Mouse (Mus musculus) 3134 (cell line): ENCODE results near the gene Mrpl54.

Experiments used
- DNase-seq: peaks from one replicate; pipeline ENCODE4 v3.0.0-alpha.2; 2011; ENCODE audit warnings: low spot score; ENCODE audit not compliant: insufficient read length; ENCODE audit errors: extremely low read depth

Gene Mrpl54

GRCm38 (mm10) chr10:81268056-81268455 is 1.3 kb upstream of the Mrpl54 start:
- DNase-seq: peak; percentile 80

GRCm38 (mm10) chr10:81265540-81265939 is 1.2 kb downstream of the Mrpl54 start:
- no peak for DNase-seq

DNA sequence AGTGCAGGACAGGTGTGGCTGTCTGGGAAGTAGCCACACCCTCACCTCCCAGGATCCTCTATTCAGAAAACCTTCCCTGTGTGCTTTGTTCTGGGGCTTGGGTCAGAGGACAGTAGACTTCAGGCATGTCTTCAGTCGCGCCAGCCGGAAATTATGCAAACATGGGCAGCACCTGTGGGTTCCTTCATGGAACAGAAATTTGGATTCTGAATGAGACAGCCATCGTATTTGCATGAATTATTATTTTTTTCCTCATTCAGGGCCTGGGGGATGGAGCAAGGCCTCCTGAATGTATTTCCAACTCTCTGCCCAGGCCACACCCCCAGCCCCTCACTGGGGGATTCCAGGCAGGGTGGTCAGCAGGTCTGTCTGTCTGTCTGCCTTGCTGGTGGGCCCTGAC is 5.7 kb downstream of the Mrpl54 start:
- DNase-seq: no peak

DNA sequence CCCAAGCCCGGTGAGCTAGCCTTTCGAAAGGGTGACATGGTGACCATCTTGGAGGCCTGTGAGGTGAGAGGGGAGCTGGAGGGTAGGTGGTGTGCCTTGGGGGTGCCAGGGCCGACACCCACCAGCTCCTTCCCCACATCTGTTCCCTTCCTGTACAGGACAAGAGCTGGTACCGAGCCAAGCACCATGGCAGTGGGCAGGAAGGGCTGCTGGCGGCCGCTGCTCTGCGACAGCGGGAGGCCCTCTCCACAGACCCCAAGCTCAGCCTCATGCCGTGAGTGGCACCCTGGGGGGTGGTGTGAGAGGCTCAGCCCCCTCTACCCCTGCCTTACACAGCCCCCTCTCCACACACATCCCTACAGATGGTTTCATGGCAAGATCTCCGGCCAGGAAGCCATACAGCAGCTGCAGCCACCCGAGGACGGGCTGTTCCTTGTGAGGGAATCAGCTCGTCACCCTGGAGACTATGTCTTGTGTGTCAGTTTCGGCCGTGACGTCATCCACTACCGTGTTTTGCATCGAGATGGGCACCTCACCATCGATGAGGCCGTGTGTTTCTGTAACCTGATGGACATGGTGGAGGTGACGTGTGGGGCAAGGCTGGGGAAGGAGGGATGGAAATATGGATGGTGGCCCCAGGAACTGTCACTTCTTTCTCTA is 7.4 kb downstream of the Mrpl54 start:
- DNase-seq: no peak

DNA sequence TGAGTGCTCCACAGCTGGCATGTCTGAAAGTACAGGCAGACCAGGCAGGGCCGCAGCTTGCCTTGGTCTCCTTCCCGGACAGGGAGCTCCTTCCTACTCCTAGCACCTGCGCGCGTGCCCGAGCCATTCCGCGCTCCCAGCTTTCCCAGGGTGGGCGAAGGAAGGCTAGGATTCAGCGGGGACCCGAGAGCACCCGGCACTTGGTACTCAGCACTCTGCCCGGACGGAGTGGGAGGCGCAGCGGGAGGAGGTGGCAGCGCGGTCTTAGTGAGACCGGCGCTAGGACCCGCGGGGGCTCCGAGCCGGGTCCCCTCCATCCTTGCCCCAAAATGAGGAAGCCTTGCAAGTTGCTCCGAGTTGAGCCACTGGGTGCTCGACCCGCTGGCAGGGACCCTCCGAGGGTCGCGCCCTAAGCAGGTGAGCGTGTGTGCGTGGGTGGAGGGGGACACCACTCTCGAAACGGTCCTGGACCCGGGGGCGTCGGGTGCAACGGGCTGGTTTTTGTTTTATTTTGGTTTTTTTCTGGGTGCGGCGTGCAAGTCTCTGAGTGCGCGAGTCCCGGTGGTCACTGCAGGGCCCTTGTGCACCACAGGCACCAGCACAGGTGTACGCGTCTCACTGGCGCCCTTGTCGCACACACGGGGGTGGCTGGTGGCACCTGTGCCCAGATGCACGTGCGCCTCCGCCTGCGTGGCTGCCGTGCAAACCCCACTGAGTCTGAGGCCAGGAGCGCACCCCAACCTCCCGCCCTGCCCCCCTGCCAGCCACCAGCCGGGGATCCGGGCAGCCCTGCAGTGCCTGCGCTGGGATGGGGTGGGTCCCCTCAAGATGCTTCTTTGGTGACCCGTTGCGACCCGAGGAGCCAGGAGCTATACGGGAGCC is 9.3 kb downstream of the Mrpl54 start:
- no peak for DNase-seq

- DNase-seq: no peak
These were observed 11.8 kb downstream of the Mrpl54 start for GRCm38 (mm10) chr10:81254886-81255285.

- no peak for DNase-seq
These were observed 14.0 kb downstream of the Mrpl54 start, which contains the start of gene Matk for GRCm38 (mm10) chr10:81252424-81253419. Gene Matk, plus strand, starts transcription at chr10:81252935.

GRCm38 (mm10) chr10:81249442-81249841 is 17.3 kb downstream of the Mrpl54 start:
- no peak for DNase-seq

GRCm38 (mm10) chr10:81247804-81248203 is 18.9 kb downstream of the Mrpl54 start:
- DNase-seq: no peak

- no peak for DNase-seq
These were observed 21.6 kb downstream of the Mrpl54 start for GRCm38 (mm10) chr10:81245166-81245565.

DNA sequence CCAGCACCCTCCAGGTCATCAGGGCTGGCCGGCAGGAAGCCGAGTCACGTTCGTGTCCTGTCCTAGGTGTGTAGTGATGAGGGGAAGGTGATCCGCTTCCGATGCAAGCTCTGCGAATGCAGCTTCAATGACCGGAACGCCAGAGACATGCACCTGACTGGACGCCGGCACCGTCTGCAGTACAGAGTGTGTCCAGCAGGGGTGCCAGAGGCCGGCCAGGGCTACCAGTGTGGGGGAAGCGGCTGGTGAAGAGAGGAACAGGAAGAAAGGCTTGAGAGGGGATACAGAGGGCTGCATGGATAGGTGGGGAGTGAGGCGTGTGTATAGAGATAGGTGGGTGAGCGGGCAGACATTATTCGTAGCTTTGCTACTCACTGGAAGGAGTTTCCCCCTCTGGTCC is 22.1 kb downstream of the Mrpl54 start:
- peak; percentile 68 for DNase-seq

- no peak for DNase-seq
These were observed 22.6 kb downstream of the Mrpl54 start for GRCm38 (mm10) chr10:81244146-81244545.

GRCm38 (mm10) chr10:81242021-81242420 is 24.7 kb downstream of the Mrpl54 start:
- DNase-seq: no peak

GRCm38 (mm10) chr10:81240876-81241275 is 25.9 kb downstream of the Mrpl54 start:
- no peak for DNase-seq

DNA sequence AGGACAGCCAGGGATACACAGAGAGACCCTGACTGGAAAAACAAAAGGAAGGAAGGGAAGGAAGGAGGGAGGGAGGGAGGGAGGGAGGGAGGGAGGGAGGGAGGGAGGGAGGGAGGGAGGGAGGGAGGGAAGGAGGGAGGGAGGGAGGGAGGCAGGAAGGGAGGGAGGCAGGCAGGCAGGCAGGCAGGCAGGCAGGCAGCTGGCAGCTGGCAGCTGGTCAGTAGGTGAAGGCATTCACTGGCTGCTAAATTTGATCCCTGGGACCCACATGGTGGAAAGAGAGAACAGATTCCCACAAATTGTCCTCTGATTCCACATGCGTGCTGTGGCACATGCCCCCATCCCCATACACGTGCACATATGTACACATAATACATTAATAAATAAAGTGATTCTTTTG is 28.1 kb downstream of the Mrpl54 start:
- DNase-seq: no peak

DNA sequence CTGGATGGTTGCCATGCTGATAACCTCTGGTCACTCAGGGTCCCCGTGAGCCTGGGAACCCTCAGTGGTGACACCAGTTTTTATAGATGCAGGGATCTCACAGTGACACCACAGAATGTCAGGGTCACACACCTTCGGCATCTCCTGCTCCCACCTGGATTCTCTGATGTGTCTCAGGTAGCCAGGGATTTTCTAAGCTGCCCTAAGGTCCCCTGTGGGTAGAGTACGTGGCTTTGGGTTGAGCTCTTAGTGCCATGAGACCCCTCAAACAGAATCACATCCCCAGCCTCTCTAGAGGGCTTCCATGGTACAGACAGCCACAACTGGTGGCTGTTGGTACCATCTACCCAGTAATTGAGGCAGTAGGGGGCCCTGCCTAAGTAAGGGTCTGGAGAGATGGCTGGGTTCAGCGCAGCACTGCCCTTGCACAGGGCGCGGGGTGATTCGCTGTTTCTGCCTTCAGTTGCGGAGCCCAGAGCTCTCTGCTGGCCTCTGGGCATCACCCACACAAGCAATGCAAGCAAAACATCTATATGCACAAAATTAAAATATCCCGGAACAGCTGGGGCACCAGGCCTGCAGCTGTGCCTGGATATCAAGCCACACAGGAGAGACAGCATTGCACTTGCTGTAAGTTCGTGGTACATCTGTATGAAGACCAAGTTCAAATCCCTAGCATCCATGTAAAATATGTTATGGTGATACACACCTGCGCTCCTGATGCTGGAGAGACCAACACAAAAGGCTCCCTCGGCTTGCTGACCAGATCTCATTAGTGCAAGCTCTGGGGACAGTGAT is 30.1 kb downstream of the Mrpl54 start:
- no peak for DNase-seq

- no peak for DNase-seq
These were observed 32.5 kb downstream of the Mrpl54 start for GRCm38 (mm10) chr10:81234206-81234605.

GRCm38 (mm10) chr10:81233226-81233585 is 33.5 kb downstream of the Mrpl54 start:
- no peak for DNase-seq

GRCm38 (mm10) chr10:81232580-81233225 is 34.0 kb downstream of the Mrpl54 start, which contains the start of gene Zfr2:
Gene Zfr2, plus strand, starts transcription at chr10:81233155.
- peak; percentile 97 for DNase-seq
